Mouse (Mus musculus) bone marrow macrophage, adult 2 months (primary cell): ENCODE measurements around the gene Blcap. TPM values are rescaled to one million over a fixed set of nuclear protein-coding genes. Genes with fewer than 3 reads are reported as not detected.
A peak's percentile ranks its signal among the peaks of the same experiment; 100 is the strongest.

Experiments used
- H3K27ac ChIP-seq: 2 replicates; pipeline ENCODE4 v1.5.1; 2012; ENCODE audit warnings: low read depth, low read length; ENCODE audit not compliant: insufficient read depth
- H3K4me1 ChIP-seq: 2 replicates; pipeline ENCODE4 v1.6.1; 2012; ENCODE audit warnings: low read length; ENCODE audit not compliant: control insufficient read depth, insufficient read depth
- H3K4me3 ChIP-seq: 2 replicates; pipeline ENCODE4 v1.5.1; 2012; ENCODE audit warnings: mild to moderate bottlenecking, low read length, moderate library complexity; ENCODE audit not compliant: insufficient read depth
- CTCF ChIP-seq: IDR thresholded peaks from 2 replicates; pipeline ENCODE4 v1.5.1; 2012; ENCODE audit warnings: low read depth, mild to moderate bottlenecking, low read length, moderate library complexity
- POLR2A ChIP-seq: IDR thresholded peaks from 2 replicates; pipeline ENCODE4 v1.6.1; 2012; ENCODE audit warnings: mild to moderate bottlenecking, low read depth, low read length, borderline replicate concordance
- polyA plus RNA-seq: library from polyadenylated mRNA; stranded (reverse); fragments of >200 nt; gene quantifications from 2 replicates; pipeline ENCODE4 v1.2.4, GENCODE M21; 2012; ENCODE audit not compliant: missing spikeins, insufficient read depth, insufficient read length

Gene Blcap
- polyA plus RNA-seq, 1 experiment: 33.5 TPM

GRCm38 (mm10) chr2:157569796-157570485, 1.1 kb downstream of the Blcap start:
- no peak for TF ChIP-seq POLR2A
- TF ChIP-seq CTCF: no peak
- H3K4me1 ChIP-seq: peaks cover 7% of the 10 kb centered on the region
- no peak overlapping the region for H3K4me3 ChIP-seq
- H3K27ac ChIP-seq: no peak overlapping the region

- H3K27ac ChIP-seq: no peak overlapping the region
Observed at GRCm38 (mm10) chr2:157568881-157569280, 2.2 kb downstream of the Blcap start.

GRCm38 (mm10) chr2:157567235-157567961, 3.7 kb downstream of the Blcap start:
- peak overlapping the region; percentile 89 for H3K27ac ChIP-seq
- TF ChIP-seq POLR2A: no peak
- TF ChIP-seq CTCF: no peak
- peaks cover 21% of the 10 kb centered on the region for H3K4me1 ChIP-seq
- peak overlapping the region; percentile 70 for H3K4me3 ChIP-seq

More at GRCm38 (mm10) chr2:157568881-157569280, 2.2 kb downstream of the Blcap start:
- peaks cover 12% of the 10 kb centered on the region for H3K4me1 ChIP-seq
- no peak overlapping the region for H3K4me3 ChIP-seq
- TF ChIP-seq CTCF (no peak), POLR2A (no peak)

- Histone ChIP-seq H3K27ac (peak overlapping the region; percentile 89), H3K4me1 (peaks cover 21% of the 10 kb centered on the region), H3K4me3 (peak overlapping the region; percentile 70)
- TF ChIP-seq POLR2A (no peak), CTCF (no peak)
Observed at GRCm38 (mm10) chr2:157566260-157566952, 4.7 kb downstream of the Blcap start.

GRCm38 (mm10) chr2:157565898-157566259, 5.2 kb downstream of the Blcap start:
- H3K27ac ChIP-seq: peak overlapping the region; percentile 89; the same call in 1 of the 2 replicates
- no peak for TF ChIP-seq CTCF
- TF ChIP-seq POLR2A: no peak
- H3K4me3 ChIP-seq: peak overlapping the region; percentile 70
- peaks cover 21% of the 10 kb centered on the region for H3K4me1 ChIP-seq

GRCm38 (mm10) chr2:157565446-157565845, 5.6 kb downstream of the Blcap start:
- H3K4me3 ChIP-seq: peak overlapping the region; percentile 70
- peaks cover 21% of the 10 kb centered on the region for H3K4me1 ChIP-seq
- TF ChIP-seq POLR2A: no peak
- no peak for TF ChIP-seq CTCF
- H3K27ac ChIP-seq: no peak overlapping the region

GRCm38 (mm10) chr2:157564723-157565122, 6.4 kb downstream of the Blcap start:
- TF ChIP-seq CTCF: no peak
- TF ChIP-seq POLR2A: no peak
- Histone ChIP-seq H3K4me1 (peaks cover 21% of the 10 kb centered on the region), H3K4me3 (peak overlapping the region; percentile 25; the same call in 1 of the 2 replicates), H3K27ac (no peak overlapping the region)

- Histone ChIP-seq H3K27ac (no peak overlapping the region), H3K4me1 (peaks cover 21% of the 10 kb centered on the region), H3K4me3 (no peak overlapping the region)
- TF ChIP-seq CTCF: no peak
Observed at GRCm38 (mm10) chr2:157563031-157563430, 8.0 kb downstream of the Blcap start.

- no peak overlapping the region for H3K27ac ChIP-seq
- peak overlapping the region; percentile 41 for H3K4me3 ChIP-seq
- peaks cover 14% of the 10 kb centered on the region for H3K4me1 ChIP-seq
- no peak for TF ChIP-seq POLR2A
- TF ChIP-seq CTCF: no peak
Observed at GRCm38 (mm10) chr2:157561165-157561836, 9.8 kb downstream of the Blcap start.

GRCm38 (mm10) chr2:157560302-157560701, 10.8 kb downstream of the Blcap start:
- peaks cover 14% of the 10 kb centered on the region for H3K4me1 ChIP-seq
- H3K4me3 ChIP-seq: peak overlapping the region; percentile 50
- no peak overlapping the region for H3K27ac ChIP-seq
- TF ChIP-seq CTCF (no peak), POLR2A (no peak)
